Mouse (Mus musculus): ENCODE data around the gene Espnl. TPM values are rescaled to one million over a fixed set of nuclear protein-coding genes. Genes with fewer than 3 reads are reported as not detected.

The Espnl gene
- polyA plus RNA-seq, 1 experiment from 2014 or later = 0.01 TPM

GRCm38 (mm10) chr1:91297799-91298744 is 23.8 kb upstream of the Espnl start, which contains the start of gene Scly:
Gene Scly, plus strand, starts transcription at chr1:91298338.
- ATAC-seq (ENCODE audit: insufficient read depth) = peak; percentile 99
- Histone ChIP-seq H3K27ac (replicated peaks) (peak within 1 kb of the TSS; percentile 78), H3K9ac (peak within 1 kb of the TSS; percentile 82), H3K4me1 (replicated peaks) (peaks cover 44% of the 10 kb centered on the region), H3K9me3 (replicated peaks) (no peaks in the 10 kb centered on the region), H3K27me3 (no peaks in the 10 kb centered on the region), H3K4me3 (replicated peaks) (peak within 1 kb of the TSS; percentile 81), H3K4me2 (peak within 1 kb of the TSS; percentile 95), H3K36me3 (replicated peaks) (peaks cover 19% of the 10 kb centered on the region)
- under 1% methylated on average over 65 of the region's 65 CpGs for WGBS (ENCODE audit: insufficient replicate concordance)

- peak overlapping the region; percentile 82 for H3K9ac ChIP-seq
- peaks cover 29% of the 10 kb centered on the region for H3K36me3 ChIP-seq (replicated peaks)
- peak overlapping the region; percentile 95 for H3K4me2 ChIP-seq
- peaks cover 44% of the 10 kb centered on the region for H3K4me1 ChIP-seq (replicated peaks)
- H3K4me3 ChIP-seq (replicated peaks) = peak overlapping the region; percentile 81
- ATAC-seq (ENCODE audit: insufficient read depth) = no peak
- H3K27ac ChIP-seq (replicated peaks) = peak overlapping the region; percentile 64
- no peaks in the 10 kb centered on the region for H3K9me3 ChIP-seq (replicated peaks)
- 56% methylated on average over 13 of the region's 13 CpGs for WGBS (ENCODE audit: insufficient replicate concordance)
- H3K27me3 ChIP-seq = no peaks in the 10 kb centered on the region
Measured at GRCm38 (mm10) chr1:91299026-91299706, 22.7 kb upstream of the Espnl start.

GRCm38 (mm10) chr1:91299707-91300426 is 22.0 kb upstream of the Espnl start:
- ATAC-seq (ENCODE audit: insufficient read depth) = no peak
- Histone ChIP-seq H3K9me3 (replicated peaks) (no peaks in the 10 kb centered on the region), H3K9ac (peak overlapping the region; percentile 82; the same call in 1 of the 2 replicates), H3K4me2 (peak overlapping the region; percentile 95), H3K27ac (replicated peaks) (peak overlapping the region; percentile 64), H3K4me1 (replicated peaks) (peaks cover 44% of the 10 kb centered on the region), H3K4me3 (replicated peaks) (peak overlapping the region; percentile 81), H3K36me3 (replicated peaks) (peaks cover 36% of the 10 kb centered on the region), H3K27me3 (no peaks in the 10 kb centered on the region)
- 70% methylated on average over 5 of the region's 5 CpGs for WGBS (ENCODE audit: insufficient replicate concordance)

GRCm38 (mm10) chr1:91301206-91301920 is 20.5 kb upstream of the Espnl start:
- no peaks in the 10 kb centered on the region for H3K9me3 ChIP-seq (replicated peaks)
- 55% methylated on average over 3 of the region's 3 CpGs for WGBS (ENCODE audit: insufficient replicate concordance)
- H3K36me3 ChIP-seq (replicated peaks) = peaks cover 51% of the 10 kb centered on the region

GRCm38 (mm10) chr1:91302021-91302420 is 19.9 kb upstream of the Espnl start:
- Histone ChIP-seq H3K4me1 (replicated peaks) (peaks cover 44% of the 10 kb centered on the region), H3K27ac (replicated peaks) (peak overlapping the region; percentile 63), H3K36me3 (replicated peaks) (peaks cover 57% of the 10 kb centered on the region), H3K9me3 (replicated peaks) (no peaks in the 10 kb centered on the region), H3K27me3 (no peaks in the 10 kb centered on the region), H3K4me2 (peak overlapping the region; percentile 35; the same call in 1 of the 2 replicates), H3K4me3 (replicated peaks) (no peak overlapping the region), H3K9ac (no peak overlapping the region)
- ATAC-seq (ENCODE audit: insufficient read depth) = no peak
- WGBS (ENCODE audit: insufficient replicate concordance) = 74% methylated on average over 3 of the region's 3 CpGs

More at GRCm38 (mm10) chr1:91301206-91301920, 20.5 kb upstream of the Espnl start:
- Histone ChIP-seq H3K4me1 (replicated peaks) (peaks cover 44% of the 10 kb centered on the region), H3K4me3 (replicated peaks) (no peak overlapping the region), H3K4me2 (peak overlapping the region; percentile 35), H3K9ac (no peak overlapping the region), H3K27ac (replicated peaks) (peak overlapping the region; percentile 63), H3K27me3 (no peaks in the 10 kb centered on the region)
- no peak for ATAC-seq (ENCODE audit: insufficient read depth)

GRCm38 (mm10) chr1:91304621-91305020 is 17.3 kb upstream of the Espnl start:
- no peaks in the 10 kb centered on the region for H3K27me3 ChIP-seq
- WGBS (ENCODE audit: insufficient replicate concordance) = 83% methylated on average over 4 of the region's 4 CpGs
- peaks cover 29% of the 10 kb centered on the region for H3K4me1 ChIP-seq (replicated peaks)
- H3K36me3 ChIP-seq (replicated peaks) = peaks cover 83% of the 10 kb centered on the region
- H3K4me2 ChIP-seq = no peak overlapping the region
- no peak overlapping the region for H3K4me3 ChIP-seq (replicated peaks)
- no peak for ATAC-seq (ENCODE audit: insufficient read depth)
- no peak overlapping the region for H3K9ac ChIP-seq
- no peak overlapping the region for H3K27ac ChIP-seq (replicated peaks)
- no peaks in the 10 kb centered on the region for H3K9me3 ChIP-seq (replicated peaks)

- H3K4me2 ChIP-seq = no peak overlapping the region
- H3K36me3 ChIP-seq (replicated peaks) = peaks cover 94% of the 10 kb centered on the region
- H3K4me3 ChIP-seq (replicated peaks) = no peak overlapping the region
- no peaks in the 10 kb centered on the region for H3K9me3 ChIP-seq (replicated peaks)
- H3K27me3 ChIP-seq = no peaks in the 10 kb centered on the region
- no peak overlapping the region for H3K9ac ChIP-seq
- 83% methylated on average over 13 of the region's 13 CpGs for WGBS (ENCODE audit: insufficient replicate concordance)
- H3K4me1 ChIP-seq (replicated peaks) = no peaks in the 10 kb centered on the region
- no peak overlapping the region for H3K27ac ChIP-seq (replicated peaks)
- ATAC-seq (ENCODE audit: insufficient read depth) = peak; percentile 49
Measured at GRCm38 (mm10) chr1:91309366-91310085, 12.3 kb upstream of the Espnl start.

- no peak overlapping the region for H3K4me3 ChIP-seq (replicated peaks)
- H3K9ac ChIP-seq = no peak overlapping the region
- no peak overlapping the region for H3K4me2 ChIP-seq
- no peak for ATAC-seq (ENCODE audit: insufficient read depth)
- H3K27ac ChIP-seq (replicated peaks) = no peak overlapping the region
- no peaks in the 10 kb centered on the region for H3K4me1 ChIP-seq (replicated peaks)
- 89% methylated on average over 4 of the region's 4 CpGs for WGBS (ENCODE audit: insufficient replicate concordance)
- no peaks in the 10 kb centered on the region for H3K27me3 ChIP-seq
- H3K36me3 ChIP-seq (replicated peaks) = peaks cover 87% of the 10 kb centered on the region
- no peaks in the 10 kb centered on the region for H3K9me3 ChIP-seq (replicated peaks)
Measured at GRCm38 (mm10) chr1:91312273-91312672, 9.6 kb upstream of the Espnl start.

GRCm38 (mm10) chr1:91313251-91313650 is 8.6 kb upstream of the Espnl start:
- Histone ChIP-seq H3K4me3 (replicated peaks) (no peak overlapping the region), H3K4me1 (replicated peaks) (no peaks in the 10 kb centered on the region), H3K9ac (no peak overlapping the region), H3K27ac (replicated peaks) (no peak overlapping the region), H3K36me3 (replicated peaks) (peaks cover 79% of the 10 kb centered on the region), H3K9me3 (replicated peaks) (no peaks in the 10 kb centered on the region), H3K4me2 (no peak overlapping the region), H3K27me3 (no peaks in the 10 kb centered on the region)
- no peak for ATAC-seq (ENCODE audit: insufficient read depth)
- WGBS (ENCODE audit: insufficient replicate concordance) = 68% methylated on average over 5 of the region's 5 CpGs

GRCm38 (mm10) chr1:91317656-91318055 is 4.2 kb upstream of the Espnl start:
- Histone ChIP-seq H3K4me1 (replicated peaks) (peaks cover 10% of the 10 kb centered on the region), H3K4me3 (replicated peaks) (no peak overlapping the region), H3K9ac (no peak overlapping the region), H3K9me3 (replicated peaks) (no peaks in the 10 kb centered on the region), H3K4me2 (no peak overlapping the region), H3K27ac (replicated peaks) (no peak overlapping the region), H3K27me3 (no peaks in the 10 kb centered on the region), H3K36me3 (replicated peaks) (peaks cover 36% of the 10 kb centered on the region)
- 77% methylated on average over 6 of the region's 6 CpGs for WGBS (ENCODE audit: insufficient replicate concordance)
- ATAC-seq (ENCODE audit: insufficient read depth) = no peak
